Mouse (Mus musculus): ENCODE data around the gene Ccr3.
"Not testable (repeated sequence)": the region's sequence is repeated elsewhere in the genome, so short reads cannot be mapped to it uniquely, and the experiment has no call there.

Gene Ccr3

GRCm38 (mm10) chr9:124021672-124022071 is at the start of gene Ccr3:
TSS of gene Ccr3 (plus strand) at chr9:124021972.
- DNase-seq (ENCODE audit: extremely low read depth, low read depth), result no peak

DNA sequence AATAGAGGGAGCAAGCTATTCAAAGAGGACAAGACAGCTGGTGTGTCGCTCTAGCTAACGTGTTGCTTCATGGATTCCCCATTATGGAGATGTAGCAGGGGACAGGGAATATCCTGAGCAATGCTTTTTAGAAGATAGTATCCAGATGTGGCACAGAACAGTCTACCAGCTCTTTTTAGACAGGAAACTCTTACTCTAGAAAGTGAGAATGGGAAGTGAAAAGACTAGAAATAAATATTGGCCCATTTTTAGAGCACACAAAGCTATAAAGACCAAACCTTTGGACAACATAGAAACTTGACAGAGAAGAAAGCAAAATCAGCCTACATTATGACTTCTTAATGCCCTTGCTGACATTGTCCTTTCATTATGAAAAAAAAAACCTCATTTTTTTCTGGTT is 46.1 kb upstream of the Ccr3 start:
- DNase-seq (ENCODE audit: extremely low read depth, low read depth), result no peak

DNA sequence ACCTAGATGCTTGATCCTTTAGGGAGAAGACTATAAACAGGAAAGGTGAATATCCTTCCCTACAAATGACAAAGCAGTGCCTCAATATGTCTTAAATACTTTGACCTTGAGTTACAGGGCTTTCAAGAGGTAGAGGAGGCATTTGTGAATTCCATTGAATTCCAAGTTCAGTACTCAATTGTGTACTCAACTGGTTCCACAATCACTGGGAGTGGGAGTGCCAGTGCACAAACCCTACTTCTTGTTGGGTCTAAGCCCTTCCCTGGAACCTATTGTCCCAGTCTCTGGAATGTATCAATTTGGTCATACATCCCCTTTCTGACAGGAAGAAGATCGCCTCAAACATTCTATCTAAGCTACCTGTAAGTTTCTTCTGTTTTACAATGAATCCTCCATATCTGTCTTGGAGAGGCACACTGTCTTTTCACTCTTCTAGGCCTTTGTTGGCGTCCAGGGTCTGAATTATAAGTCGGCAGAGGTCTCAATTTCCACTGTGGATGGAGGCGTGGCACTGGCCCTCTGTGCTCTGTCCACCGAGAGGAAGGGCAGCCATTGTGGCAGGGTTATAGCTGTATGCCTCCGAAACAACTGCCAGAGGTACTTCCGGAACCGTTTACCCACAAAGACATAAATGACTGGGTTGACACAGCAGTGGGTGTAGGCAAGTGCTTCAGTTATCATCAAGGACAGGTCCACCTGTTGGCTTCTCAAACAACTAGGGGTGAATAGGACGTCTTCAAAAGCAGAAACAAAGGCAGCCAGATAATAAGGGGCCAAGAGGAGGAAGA is 44.7 kb upstream of the Ccr3 start:
- DNase-seq (ENCODE audit: extremely low read depth, low read depth), result no peak

GRCm38 (mm10) chr9:123978308-123978707 is 43.5 kb upstream of the Ccr3 start, which contains the start of gene Ccr1l1:
TSS of gene Ccr1l1 (minus strand) at chr9:123978408.
- no peak for DNase-seq (ENCODE audit: extremely low read depth, low read depth)

- DNase-seq (ENCODE audit: extremely low read depth, low read depth), result not testable (repeated sequence)
These were observed 40.8 kb upstream of the Ccr3 start for GRCm38 (mm10) chr9:123980858-123981475.

- peak; percentile 76 for DNase-seq (ENCODE audit: extremely low read depth, low read depth)
These were observed 39.9 kb upstream of the Ccr3 start for GRCm38 (mm10) chr9:123981909-123982308.

DNA sequence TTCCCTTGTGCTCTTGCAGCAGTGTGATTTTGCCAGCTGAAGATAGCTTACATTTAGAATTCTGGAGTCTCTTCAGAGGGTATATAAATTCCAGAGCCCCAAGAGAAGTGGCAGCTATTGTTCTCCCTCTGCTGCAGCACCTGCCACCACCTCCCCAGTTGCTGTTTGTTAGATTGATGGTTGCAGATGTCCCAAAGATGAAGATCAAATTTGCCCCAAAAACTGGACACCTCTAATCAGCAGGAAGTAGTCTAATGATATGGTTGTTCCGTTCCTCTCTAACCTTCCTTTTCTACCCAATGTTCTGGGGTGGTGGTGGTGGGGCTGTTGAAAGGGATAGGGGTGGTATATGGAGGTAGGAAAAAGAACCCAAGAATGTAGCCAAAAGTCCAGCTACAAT is 39.1 kb upstream of the Ccr3 start:
- DNase-seq (ENCODE audit: extremely low read depth, low read depth), result no peak

DNA sequence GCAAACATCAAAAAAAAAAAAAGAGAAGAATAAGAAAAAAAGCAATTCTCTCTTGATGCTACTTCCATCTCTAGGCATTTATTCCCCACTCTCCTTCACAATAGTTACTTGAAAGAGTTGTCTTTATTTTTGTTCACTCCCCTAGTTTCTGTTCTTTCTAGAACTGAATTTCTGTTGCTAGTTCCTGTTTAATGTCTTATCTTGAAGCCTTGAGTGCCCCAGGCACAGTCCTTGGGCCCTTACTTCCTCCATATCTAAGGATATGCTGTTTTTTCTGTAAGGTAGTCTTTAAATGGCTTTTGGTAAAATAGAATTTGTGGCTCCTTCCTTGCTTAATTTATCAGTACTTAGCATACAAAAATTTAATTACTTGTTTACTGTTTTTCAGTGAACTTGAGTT is 36.8 kb upstream of the Ccr3 start:
- DNase-seq (ENCODE audit: extremely low read depth, low read depth), result peak; percentile 90

GRCm38 (mm10) chr9:123986217-123986616 is 35.6 kb upstream of the Ccr3 start:
- DNase-seq (ENCODE audit: extremely low read depth, low read depth), result peak; percentile 90

DNA sequence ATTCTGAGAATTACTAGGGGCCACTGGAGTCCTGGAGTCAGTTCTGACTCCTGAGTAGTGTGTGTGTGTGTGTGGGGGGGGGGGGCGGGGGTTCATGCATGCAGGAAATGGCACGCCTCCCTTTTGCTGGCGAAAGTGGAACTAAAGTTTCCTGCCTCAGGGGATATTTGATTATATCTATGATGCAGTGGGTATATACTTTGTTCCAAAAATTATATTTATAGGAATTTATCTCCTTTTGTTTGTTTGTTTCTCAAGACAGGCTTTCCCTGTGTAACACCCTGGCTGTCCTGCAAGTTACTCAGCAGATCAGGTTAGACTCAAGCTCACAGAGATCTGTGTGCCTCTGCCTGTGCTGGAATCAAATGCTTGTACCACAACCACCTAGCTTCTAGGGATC is 32.1 kb upstream of the Ccr3 start:
- DNase-seq (ENCODE audit: extremely low read depth, low read depth), result no peak

- DNase-seq (ENCODE audit: extremely low read depth, low read depth), result peak; percentile 94
These were observed 30.4 kb upstream of the Ccr3 start for GRCm38 (mm10) chr9:123991312-123991906.

GRCm38 (mm10) chr9:123997719-123998118 is 24.1 kb upstream of the Ccr3 start:
- DNase-seq (ENCODE audit: extremely low read depth, low read depth), result no peak

DNA sequence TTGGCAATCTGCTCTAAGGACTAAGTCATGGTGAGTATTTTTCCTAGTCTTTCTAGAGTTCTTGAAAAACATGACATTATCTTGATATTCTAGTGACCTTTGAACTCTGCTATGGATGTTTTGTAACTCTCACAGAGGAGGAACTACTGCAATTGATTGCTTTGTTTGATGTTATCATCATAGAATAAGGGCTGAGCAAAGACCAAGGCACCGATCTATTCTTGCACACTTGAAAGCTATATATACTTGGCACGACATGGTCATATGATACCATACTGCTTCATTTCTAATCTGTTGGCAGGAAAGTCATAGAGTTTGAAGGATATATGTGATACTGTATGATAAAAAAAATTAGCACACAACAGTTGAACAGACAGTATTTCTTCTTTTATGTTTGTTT is 22.0 kb upstream of the Ccr3 start:
- no peak for DNase-seq (ENCODE audit: extremely low read depth, low read depth)

DNA sequence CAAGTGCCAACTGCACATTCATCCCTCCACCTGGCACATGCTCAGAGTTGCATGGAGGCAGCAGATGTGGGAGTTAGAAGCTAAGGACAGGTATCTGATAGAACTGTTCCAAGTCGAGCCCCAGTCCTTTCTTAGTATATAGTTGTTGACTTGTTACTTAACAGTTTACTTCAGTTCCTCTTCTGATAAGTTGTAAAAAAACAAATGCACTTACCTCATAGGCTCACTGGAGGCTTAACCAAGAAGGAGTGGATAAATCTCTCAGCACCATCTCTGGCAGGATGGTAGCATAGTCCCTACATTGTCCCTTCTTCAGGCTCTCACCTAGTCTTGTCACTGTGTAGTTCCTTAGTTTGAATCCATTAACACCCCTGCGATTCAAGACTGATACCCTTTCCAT is 9.1 kb upstream of the Ccr3 start:
- no peak for DNase-seq (ENCODE audit: extremely low read depth, low read depth)

DNA sequence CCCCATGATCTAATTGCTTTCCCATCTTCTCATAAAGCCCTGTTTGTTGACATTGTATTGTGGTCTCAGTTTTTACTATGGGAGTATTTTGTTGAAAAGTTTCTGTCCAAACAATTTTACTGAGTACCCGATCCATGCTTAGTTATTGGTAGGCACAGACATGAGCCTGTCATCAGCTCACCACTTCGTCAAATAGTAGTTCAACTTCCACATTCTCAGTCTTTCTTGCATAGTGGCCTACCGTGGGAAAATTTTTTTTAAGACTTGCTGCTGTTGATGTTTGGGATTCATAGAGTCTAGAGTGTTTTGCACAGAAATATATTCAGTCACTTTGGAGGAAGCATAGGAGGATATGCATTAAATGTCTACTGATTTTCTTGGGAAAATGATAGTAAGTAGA is 8.5 kb upstream of the Ccr3 start:
- no peak for DNase-seq (ENCODE audit: extremely low read depth, low read depth)

- DNase-seq (ENCODE audit: extremely low read depth, low read depth), result no peak
These were observed 6.7 kb upstream of the Ccr3 start for GRCm38 (mm10) chr9:124014985-124015652.

DNA sequence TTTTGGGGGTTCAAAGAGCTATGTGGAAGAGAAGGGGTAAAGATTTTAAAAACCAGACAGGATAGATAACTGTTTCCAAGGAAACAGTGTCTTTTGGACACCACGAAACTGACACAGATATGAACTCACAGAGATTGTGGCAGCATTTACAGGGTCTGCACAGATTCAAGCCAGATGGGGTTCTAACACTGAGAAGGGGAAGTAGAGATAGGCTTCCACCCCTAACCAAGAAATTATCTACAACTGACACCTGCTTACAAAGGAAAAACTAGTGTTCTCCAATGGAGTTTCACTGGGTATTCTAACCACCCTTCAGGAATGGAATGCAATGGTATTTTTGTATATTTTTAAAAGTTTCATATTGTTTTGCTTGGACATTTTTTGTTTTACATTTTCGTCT is 5.7 kb upstream of the Ccr3 start:
- peak; percentile 80 for DNase-seq (ENCODE audit: extremely low read depth, low read depth)

DNA sequence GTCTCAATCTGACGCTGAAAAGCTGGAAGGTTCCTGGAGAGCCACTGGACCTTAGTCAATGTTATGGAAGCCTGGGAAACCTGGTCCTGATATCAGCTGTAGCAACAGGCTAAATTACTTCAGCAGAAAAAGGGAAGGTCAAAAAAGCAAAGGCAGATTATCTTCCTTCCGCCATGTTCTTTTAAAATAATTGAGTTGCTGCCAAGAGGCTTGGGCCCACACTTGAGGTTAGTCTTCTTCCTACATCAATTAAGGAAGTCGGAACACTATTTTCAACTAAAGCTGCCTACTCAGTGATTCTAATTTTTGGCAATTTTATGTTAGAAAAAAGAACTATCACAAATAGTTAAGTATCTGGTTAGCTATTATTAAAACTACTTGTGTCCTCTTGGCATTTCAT is 1.9 kb upstream of the Ccr3 start:
- peak; percentile 97 for DNase-seq (ENCODE audit: extremely low read depth, low read depth)

DNA sequence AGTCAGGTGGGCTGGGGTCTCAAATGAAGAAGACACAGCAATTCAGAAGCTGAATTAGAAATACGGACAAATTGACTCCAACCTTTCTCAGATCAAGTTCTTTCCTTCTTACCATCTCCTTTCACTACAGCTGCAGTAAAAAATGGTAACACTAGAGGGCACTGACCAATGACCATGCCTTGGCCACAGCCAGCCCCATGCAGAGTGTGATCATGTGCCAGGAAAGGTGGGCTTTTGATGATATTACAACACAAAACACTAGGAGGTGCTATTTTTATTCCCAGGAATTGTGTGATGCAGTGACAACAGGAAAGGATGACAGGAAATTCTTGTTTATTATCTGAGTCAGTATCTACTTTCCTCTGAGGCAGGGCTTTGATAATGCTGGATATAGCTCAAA is 11.6 kb downstream of the Ccr3 start:
- no peak for DNase-seq (ENCODE audit: extremely low read depth, low read depth)

GRCm38 (mm10) chr9:124037707-124038106 is 15.9 kb downstream of the Ccr3 start:
- DNase-seq (ENCODE audit: extremely low read depth, low read depth), result peak; percentile 38

- DNase-seq (ENCODE audit: extremely low read depth, low read depth), result peak; percentile 25
These were observed 16.4 kb downstream of the Ccr3 start for GRCm38 (mm10) chr9:124038158-124038582.

- no peak for DNase-seq (ENCODE audit: extremely low read depth, low read depth)
These were observed 17.2 kb downstream of the Ccr3 start for GRCm38 (mm10) chr9:124038949-124039348.

Data from MEL-GATA-1-ER (cell line).